8 mouse cellular contexts compared by ENCODE assay signal in genomic region chr9:43205343-43206021, GRCm38 (mm10). TPM values are rescaled to one million over a fixed set of nuclear protein-coding genes. Genes with fewer than 3 reads are reported as not detected.
DNase-seq lines count a peak whose midpoint lies in the region; ATAC-seq lines count a peak whose summit lies in the region.

No protein-coding gene starts in this region.

- no peak overlapping the region; the same call in 1 of the 2 replicates for H3K9ac ChIP-seq in heart, embryonic 14.5 days (ENCODE audit: low read length)
- H3K9ac ChIP-seq in hindbrain, embryonic 11.5 days (ENCODE audit: low read depth, low read length) = 0 out of 2 replicates have a peak overlapping the region, but pooled peaks have one; percentile 23
- peak overlapping the region; percentile 25 for H3K9ac ChIP-seq in midbrain, embryonic 12.5 days (replicated peaks)

- no peak overlapping the region for H3K27ac ChIP-seq in heart, embryonic 14.5 days (replicated peaks in 1 of 2; ENCODE audit: control insufficient read depth in 1 of 2, insufficient read depth in 1 of 2, low read depth in 2 of 2, low read length in 2 of 2)
- H3K27ac ChIP-seq in hindbrain, embryonic 11.5 days (ENCODE audit: low read depth, low read length) = no peak overlapping the region
- no peak overlapping the region for H3K27ac ChIP-seq in midbrain, embryonic 12.5 days (replicated peaks)

- H3K27me3 ChIP-seq in heart, embryonic 14.5 days (ENCODE audit: control insufficient read depth, insufficient read depth, low read length) = peaks cover 66% of the 10 kb centered on the region
- peaks cover 32% of the 10 kb centered on the region for H3K27me3 ChIP-seq in hindbrain, embryonic 11.5 days (ENCODE audit: control insufficient read depth, insufficient read depth, low read length)
- peaks cover 76% of the 10 kb centered on the region for H3K27me3 ChIP-seq in midbrain, embryonic 12.5 days

- no peak for DNase-seq in heart, postnatal 10 days
- peak; percentile 30 for DNase-seq in R1 (ENCODE audit: low read depth, low spot score)
- peak; percentile 19 for DNase-seq in hindbrain, embryonic 11.5 days (ENCODE audit: low spot score)
- no peak for DNase-seq in frontal cortex, adult 2 months (ENCODE audit: extremely low spot score in 1 of 2, low spot score in 1 of 2)
- no peak for DNase-seq in layer of hippocampus, postnatal 36 days
- no peak for DNase-seq in layer of hippocampus, adult 9-10 months (ENCODE audit: low spot score)

- H3K36me3 ChIP-seq in heart, embryonic 14.5 days (ENCODE audit: control insufficient read depth, insufficient read depth, low read length) = no peaks in the 10 kb centered on the region
- H3K36me3 ChIP-seq in hindbrain, embryonic 11.5 days (ENCODE audit: control insufficient read depth, insufficient read depth, low read length) = no peaks in the 10 kb centered on the region
- no peaks in the 10 kb centered on the region for H3K36me3 ChIP-seq in midbrain, embryonic 12.5 days

- ATAC-seq in heart, embryonic 14.5 days (ENCODE audit: insufficient number of reproducible peaks, insufficient read depth, low FRiP score, low read depth) = no peak
- ATAC-seq in hindbrain, embryonic 11.5 days (ENCODE audit: low FRiP score) = no peak
- 0 out of 2 replicates have a peak, but pooled peaks have one; percentile 19 for ATAC-seq in midbrain, embryonic 12.5 days (ENCODE audit: low FRiP score, low read depth)

- H3K4me3 ChIP-seq in heart, embryonic 14.5 days (ENCODE audit: control insufficient read depth in 1 of 2, insufficient read depth in 1 of 2, low read depth in 1 of 2, low read length in 2 of 2) = peak overlapping the region; percentile 1 to 34
- H3K4me3 ChIP-seq in hindbrain, embryonic 11.5 days (ENCODE audit: low read depth, low read length) = peak overlapping the region; percentile 28
- peak overlapping the region; percentile 34 for H3K4me3 ChIP-seq in midbrain, embryonic 12.5 days

- intact Hi-C loops in heart, postnatal 10 days (cut with DNase I) = no loop called here

- H3K4me2 ChIP-seq in heart, embryonic 14.5 days (ENCODE audit: low read length) = peak overlapping the region; percentile 63
- H3K4me2 ChIP-seq in hindbrain, embryonic 11.5 days (replicated peaks; ENCODE audit: low read depth, low read length) = peak overlapping the region; percentile 43
- peak overlapping the region; percentile 52 for H3K4me2 ChIP-seq in midbrain, embryonic 12.5 days (replicated peaks)

- peaks cover 8 to 17% of the 10 kb centered on the region in 2 experiments; a peak in 3 of 4 replicates for H3K4me1 ChIP-seq in heart, embryonic 14.5 days (ENCODE audit: control insufficient read depth in 2 of 2, insufficient read depth in 2 of 2, low read length in 2 of 2)
- peaks cover 12% of the 10 kb centered on the region for H3K4me1 ChIP-seq in hindbrain, embryonic 11.5 days (replicated peaks; ENCODE audit: control insufficient read depth, insufficient read depth, low read length)
- peaks cover 16% of the 10 kb centered on the region for H3K4me1 ChIP-seq in midbrain, embryonic 12.5 days

- 2% methylated on average over 39 of the region's 41 CpGs for WGBS in heart, embryonic 14.5 days
- WGBS in hindbrain, embryonic 11.5 days = 2% methylated on average over 40 of the region's 41 CpGs
- WGBS in midbrain, embryonic 12.5 days = 3% methylated on average over 28 of the region's 41 CpGs

- no peaks in the 10 kb centered on the region for H3K9me3 ChIP-seq in heart, embryonic 14.5 days (ENCODE audit: control insufficient read depth, low read length)
- H3K9me3 ChIP-seq in hindbrain, embryonic 11.5 days (ENCODE audit: control insufficient read depth, low read length) = no peaks in the 10 kb centered on the region
- no peaks in the 10 kb centered on the region for H3K9me3 ChIP-seq in midbrain, embryonic 12.5 days

RNA-seq across cellular contexts. Expression of gene Pou2f3, which starts 4.7 kb away (rescaled TPM):
- polyA plus RNA-seq in heart, embryonic 14.5 days (2014; fragmentation: Nextera tagmentation; extraction: Ambion mirVana) = 0.12 TPM in 1 of 2 replicates, not detected in the other
- total RNA-seq in heart, postnatal 10 days (2021) = under 1 TPM; 0.20 to 0.26 TPM
- polyA plus RNA-seq in hindbrain, embryonic 11.5 days (2014; fragmentation: Nextera tagmentation; extraction: Ambion mirVana) = not detected in 2 replicates
- polyA plus RNA-seq in midbrain, embryonic 12.5 days (2016; fragmentation: Nextera tagmentation; extraction: Ambion mirVana) = not detected in 2 replicates
- 0.17 and 0.26 TPM in 2 replicates for polyA plus RNA-seq in frontal cortex, adult 2 months (2012; rRNA removed)
- total RNA-seq in layer of hippocampus, postnatal 36 days (2021) = under 1 TPM; 0.30 to 0.56 TPM

RNA-seq across cellular contexts. Expression of gene Oaf, which starts 34.2 kb away (rescaled TPM):
- polyA plus RNA-seq in heart, embryonic 14.5 days (2014; fragmentation: Nextera tagmentation; extraction: Ambion mirVana) = 39.6 and 41.2 TPM in 2 replicates
- 10 to 100 TPM; 24.3 to 28.6 TPM for total RNA-seq in heart, postnatal 10 days (2021)
- polyA plus RNA-seq in hindbrain, embryonic 11.5 days (2014; fragmentation: Nextera tagmentation; extraction: Ambion mirVana) = 34.7 and 41.4 TPM in 2 replicates
- polyA plus RNA-seq in midbrain, embryonic 12.5 days (2016; fragmentation: Nextera tagmentation; extraction: Ambion mirVana) = 18.3 and 30.9 TPM in 2 replicates
- polyA plus RNA-seq in frontal cortex, adult 2 months (2012; rRNA removed) = 23.9 and 27.8 TPM in 2 replicates
- total RNA-seq in layer of hippocampus, postnatal 36 days (2021) = 10 to 100 TPM; 13.1 to 17.7 TPM

Comparison
In these comparisons a context has a peak if more than half of its experiments do, and no peak if none do; other contexts are left out.
1. DNase-seq: peak in R1 (single experiment) and hindbrain, embryonic 11.5 days (single experiment); none in heart, postnatal 10 days (0 of 2), frontal cortex, adult 2 months (0 of 2), layer of hippocampus, postnatal 36 days (0 of 2) and layer of hippocampus, adult 9-10 months (single experiment).
2. Peak in every context shown above with its lines, with median percentiles within 50 percentile points of each other: H3K4me2 ChIP-seq and H3K4me3 ChIP-seq.